Mouse (Mus musculus): ENCODE measurements around the gene Kalrn. TPM values are rescaled to one million over a fixed set of nuclear protein-coding genes. Genes with fewer than 3 reads are reported as not detected.

Kalrn gene
- polyA plus RNA-seq, 1 experiment from 2014 or later, result 23.0 TPM

GRCm38 (mm10) chr16:34329431-34329873 is 243.9 kb downstream of the Kalrn start:
- no peaks in the 10 kb centered on the region for H3K9me3 ChIP-seq (replicated peaks; ENCODE audit: control insufficient read depth, low read length)
- peaks cover 17% of the 10 kb centered on the region for H3K4me1 ChIP-seq (ENCODE audit: control insufficient read depth, insufficient read depth, low read length)
- no peaks in the 10 kb centered on the region for H3K27me3 ChIP-seq (ENCODE audit: control insufficient read depth, insufficient read depth, low read length)
- H3K4me2 ChIP-seq, result no peak overlapping the region
- H3K4me3 ChIP-seq (ENCODE audit: low read depth, low read length), result no peak overlapping the region
- no peak overlapping the region for H3K27ac ChIP-seq (ENCODE audit: low read depth, low read length)
- WGBS (ENCODE audit: insufficient replicate concordance), result 53% methylated on average over 12 of the region's 12 CpGs
- no peak overlapping the region for H3K9ac ChIP-seq (ENCODE audit: low read depth, low read length)
- H3K36me3 ChIP-seq (ENCODE audit: control insufficient read depth, insufficient read depth, low read length), result no peaks in the 10 kb centered on the region
- no peak for ATAC-seq (replicated peaks; ENCODE audit: insufficient number of reproducible peaks, low FRiP score, low TSS enrichment)

- Histone ChIP-seq H3K4me2 (no peak overlapping the region), H3K36me3 (ENCODE audit: control insufficient read depth, insufficient read depth, low read length) (no peaks in the 10 kb centered on the region), H3K4me3 (ENCODE audit: low read depth, low read length) (no peak overlapping the region), H3K27me3 (ENCODE audit: control insufficient read depth, insufficient read depth, low read length) (no peaks in the 10 kb centered on the region), H3K4me1 (ENCODE audit: control insufficient read depth, insufficient read depth, low read length) (peaks cover 17% of the 10 kb centered on the region), H3K9ac (ENCODE audit: low read depth, low read length) (no peak overlapping the region), H3K27ac (ENCODE audit: low read depth, low read length) (no peak overlapping the region), H3K9me3 (replicated peaks; ENCODE audit: control insufficient read depth, low read length) (no peaks in the 10 kb centered on the region)
- no peak for ATAC-seq (replicated peaks; ENCODE audit: insufficient number of reproducible peaks, low FRiP score, low TSS enrichment)
- WGBS (ENCODE audit: insufficient replicate concordance), result 62% methylated on average over 5 of the region's 5 CpGs
Observed at GRCm38 (mm10) chr16:34327890-34328289, 245.4 kb downstream of the Kalrn start.

GRCm38 (mm10) chr16:34325869-34326268 is 247.5 kb downstream of the Kalrn start:
- Histone ChIP-seq H3K4me2 (no peak overlapping the region), H3K27ac (ENCODE audit: low read depth, low read length) (no peak overlapping the region), H3K36me3 (ENCODE audit: control insufficient read depth, insufficient read depth, low read length) (no peaks in the 10 kb centered on the region), H3K4me3 (ENCODE audit: low read depth, low read length) (no peak overlapping the region), H3K9me3 (replicated peaks; ENCODE audit: control insufficient read depth, low read length) (no peaks in the 10 kb centered on the region), H3K4me1 (ENCODE audit: control insufficient read depth, insufficient read depth, low read length) (peaks cover 4% of the 10 kb centered on the region), H3K27me3 (ENCODE audit: control insufficient read depth, insufficient read depth, low read length) (no peaks in the 10 kb centered on the region), H3K9ac (ENCODE audit: low read depth, low read length) (no peak overlapping the region)
- ATAC-seq (replicated peaks; ENCODE audit: insufficient number of reproducible peaks, low FRiP score, low TSS enrichment), result no peak
- WGBS (ENCODE audit: insufficient replicate concordance), result 76% methylated on average over 3 of the region's 3 CpGs

- ATAC-seq (replicated peaks; ENCODE audit: insufficient number of reproducible peaks, low FRiP score, low TSS enrichment), result no peak
- no peak overlapping the region for H3K27ac ChIP-seq (ENCODE audit: low read depth, low read length)
- H3K4me2 ChIP-seq, result no peak overlapping the region
- no peak overlapping the region for H3K9ac ChIP-seq (ENCODE audit: low read depth, low read length)
- no peaks in the 10 kb centered on the region for H3K36me3 ChIP-seq (ENCODE audit: control insufficient read depth, insufficient read depth, low read length)
- H3K4me3 ChIP-seq (ENCODE audit: low read depth, low read length), result no peak overlapping the region
- no peaks in the 10 kb centered on the region for H3K27me3 ChIP-seq (ENCODE audit: control insufficient read depth, insufficient read depth, low read length)
- H3K9me3 ChIP-seq (replicated peaks; ENCODE audit: control insufficient read depth, low read length), result no peaks in the 10 kb centered on the region
- WGBS (ENCODE audit: insufficient replicate concordance), result 93% methylated on average over 4 of the region's 4 CpGs
- H3K4me1 ChIP-seq (ENCODE audit: control insufficient read depth, insufficient read depth, low read length), result peaks cover 11% of the 10 kb centered on the region
Observed at GRCm38 (mm10) chr16:34325161-34325560, 248.2 kb downstream of the Kalrn start.

- H3K27me3 ChIP-seq (ENCODE audit: control insufficient read depth, insufficient read depth, low read length), result no peaks in the 10 kb centered on the region
- no peak overlapping the region for H3K9ac ChIP-seq (ENCODE audit: low read depth, low read length)
- H3K4me1 ChIP-seq (ENCODE audit: control insufficient read depth, insufficient read depth, low read length), result peaks cover 12% of the 10 kb centered on the region
- 71% methylated on average over 3 of the region's 3 CpGs for WGBS (ENCODE audit: insufficient replicate concordance)
- ATAC-seq (replicated peaks; ENCODE audit: insufficient number of reproducible peaks, low FRiP score, low TSS enrichment), result no peak
- no peak overlapping the region for H3K27ac ChIP-seq (ENCODE audit: low read depth, low read length)
- no peaks in the 10 kb centered on the region for H3K36me3 ChIP-seq (ENCODE audit: control insufficient read depth, insufficient read depth, low read length)
- no peaks in the 10 kb centered on the region for H3K9me3 ChIP-seq (replicated peaks; ENCODE audit: control insufficient read depth, low read length)
- no peak overlapping the region for H3K4me3 ChIP-seq (ENCODE audit: low read depth, low read length)
- no peak overlapping the region for H3K4me2 ChIP-seq
Observed at GRCm38 (mm10) chr16:34324735-34325134, 248.6 kb downstream of the Kalrn start.

GRCm38 (mm10) chr16:34323496-34323895 is 249.8 kb downstream of the Kalrn start:
- Histone ChIP-seq H3K4me1 (ENCODE audit: control insufficient read depth, insufficient read depth, low read length) (peaks cover 16% of the 10 kb centered on the region), H3K4me3 (ENCODE audit: low read depth, low read length) (no peak overlapping the region), H3K4me2 (no peak overlapping the region), H3K27me3 (ENCODE audit: control insufficient read depth, insufficient read depth, low read length) (no peaks in the 10 kb centered on the region), H3K9ac (ENCODE audit: low read depth, low read length) (no peak overlapping the region), H3K9me3 (replicated peaks; ENCODE audit: control insufficient read depth, low read length) (no peaks in the 10 kb centered on the region), H3K27ac (ENCODE audit: low read depth, low read length) (no peak overlapping the region), H3K36me3 (ENCODE audit: control insufficient read depth, insufficient read depth, low read length) (no peaks in the 10 kb centered on the region)
- no peak for ATAC-seq (replicated peaks; ENCODE audit: insufficient number of reproducible peaks, low FRiP score, low TSS enrichment)
- 50% methylated on average over 1 of the region's 1 CpGs for WGBS (ENCODE audit: insufficient replicate concordance)

GRCm38 (mm10) chr16:34322546-34322945 is 250.8 kb downstream of the Kalrn start:
- Histone ChIP-seq H3K4me3 (ENCODE audit: low read depth, low read length) (no peak overlapping the region), H3K4me2 (no peak overlapping the region), H3K9ac (ENCODE audit: low read depth, low read length) (no peak overlapping the region), H3K9me3 (replicated peaks; ENCODE audit: control insufficient read depth, low read length) (no peaks in the 10 kb centered on the region), H3K36me3 (ENCODE audit: control insufficient read depth, insufficient read depth, low read length) (no peaks in the 10 kb centered on the region), H3K27ac (ENCODE audit: low read depth, low read length) (no peak overlapping the region), H3K27me3 (ENCODE audit: control insufficient read depth, insufficient read depth, low read length) (no peaks in the 10 kb centered on the region), H3K4me1 (ENCODE audit: control insufficient read depth, insufficient read depth, low read length) (peaks cover 19% of the 10 kb centered on the region)
- peak; percentile 67; the same call in 1 of the 2 replicates for ATAC-seq (replicated peaks; ENCODE audit: insufficient number of reproducible peaks, low FRiP score, low TSS enrichment)
- WGBS (ENCODE audit: insufficient replicate concordance), result 20% methylated on average over 4 of the region's 4 CpGs

- H3K9ac ChIP-seq (ENCODE audit: low read depth, low read length), result no peak overlapping the region
- H3K4me2 ChIP-seq, result no peak overlapping the region
- peaks cover 26% of the 10 kb centered on the region for H3K4me1 ChIP-seq (ENCODE audit: control insufficient read depth, insufficient read depth, low read length)
- no peak for ATAC-seq (replicated peaks; ENCODE audit: insufficient number of reproducible peaks, low FRiP score, low TSS enrichment)
- H3K36me3 ChIP-seq (ENCODE audit: control insufficient read depth, insufficient read depth, low read length), result no peaks in the 10 kb centered on the region
- no peak overlapping the region for H3K4me3 ChIP-seq (ENCODE audit: low read depth, low read length)
- H3K27me3 ChIP-seq (ENCODE audit: control insufficient read depth, insufficient read depth, low read length), result no peaks in the 10 kb centered on the region
- 41% methylated on average over 4 of the region's 4 CpGs for WGBS (ENCODE audit: insufficient replicate concordance)
- no peaks in the 10 kb centered on the region for H3K9me3 ChIP-seq (replicated peaks; ENCODE audit: control insufficient read depth, low read length)
- H3K27ac ChIP-seq (ENCODE audit: low read depth, low read length), result peak overlapping the region; percentile 58; the same call in 1 of the 2 replicates
Observed at GRCm38 (mm10) chr16:34321066-34321790, 252.1 kb downstream of the Kalrn start.

Data from heart, embryonic 11.5 days (tissue).